26 mouse cellular contexts compared by ENCODE assay signal in the genomic region with DNA sequence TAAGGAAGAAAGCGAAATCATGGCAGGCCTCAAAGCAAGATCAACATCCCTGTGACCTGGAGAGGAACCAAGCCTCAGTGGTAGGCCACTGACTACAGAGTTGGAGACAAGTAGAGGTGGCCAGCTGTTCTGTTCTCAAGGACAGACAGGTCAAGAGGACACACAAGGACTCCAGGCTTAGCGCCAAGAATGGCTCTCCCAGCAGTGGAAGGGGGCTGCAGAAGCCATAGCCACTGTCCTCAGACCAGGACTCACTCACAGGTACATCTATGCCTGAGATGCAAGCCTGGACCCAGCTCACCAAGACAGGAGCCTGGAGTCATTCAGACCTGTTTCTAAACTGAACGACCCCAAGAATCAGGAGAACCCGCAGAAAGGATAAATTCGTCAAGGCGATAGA. TPM values are rescaled to one million over a fixed set of nuclear protein-coding genes. Genes with fewer than 3 reads are reported as not detected.
A peak's percentile ranks its signal among the peaks of the same experiment; 100 is the strongest.
DNase-seq lines count a peak whose midpoint lies in the region; ATAC-seq and TF ChIP-seq lines count a peak whose summit lies in the region.
"Had no signal": no experiment of that assay in that cellular context is flagged by ENCODE, and none has a peak within 500 bp of the region (broad histone marks: within the 10 kb centered on the region; RNA-seq: fewer than 3 reads in every experiment).

No protein-coding gene starts in this region.

- H3K9me3 ChIP-seq in kidney, embryonic 15.5 days (replicated peaks) = no peaks in the 10 kb centered on the region
- H3K9me3 ChIP-seq in midbrain, embryonic 11.5 days (ENCODE audit: control insufficient read depth, low read length) = no peaks in the 10 kb centered on the region
- H3K9me3 ChIP-seq: embryonic facial prominence, embryonic 10.5 days; embryonic facial prominence, embryonic 13.5 days; forebrain, embryonic 12.5 days; forebrain, embryonic 15.5 days; heart, embryonic 12.5 days; heart, embryonic 15.5 days had no signal

- H3K27ac ChIP-seq in kidney, embryonic 15.5 days = no peak overlapping the region
- no peak overlapping the region for H3K27ac ChIP-seq in midbrain, embryonic 11.5 days (ENCODE audit: low read depth, low read length)
- H3K27ac ChIP-seq: embryonic facial prominence, embryonic 10.5 days; embryonic facial prominence, embryonic 13.5 days; forebrain, embryonic 12.5 days; forebrain, embryonic 15.5 days; heart, embryonic 15.5 days; hindbrain, embryonic 14.5 days; hindbrain, postnatal 0 days had no signal

- H3K4me2 ChIP-seq in kidney, embryonic 15.5 days = no peak overlapping the region
- H3K4me2 ChIP-seq in midbrain, embryonic 11.5 days = no peak overlapping the region
- H3K4me2 ChIP-seq: embryonic facial prominence, embryonic 13.5 days; forebrain, embryonic 12.5 days; forebrain, embryonic 15.5 days; heart, embryonic 12.5 days; heart, embryonic 15.5 days; hindbrain, embryonic 14.5 days had no signal

- H3K4me3 ChIP-seq in kidney, embryonic 15.5 days (replicated peaks) = no peak overlapping the region
- H3K4me3 ChIP-seq in midbrain, embryonic 11.5 days (ENCODE audit: low read depth, low read length) = no peak overlapping the region
- H3K4me3 ChIP-seq: embryonic facial prominence, embryonic 10.5 days; embryonic facial prominence, embryonic 13.5 days; erythroblast, embryonic 14.5 days; forebrain, embryonic 12.5 days; forebrain, embryonic 15.5 days; heart, embryonic 12.5 days; heart, embryonic 15.5 days had no signal

- H3K9ac ChIP-seq in kidney, embryonic 15.5 days = no peak overlapping the region
- no peak overlapping the region for H3K9ac ChIP-seq in midbrain, embryonic 11.5 days (ENCODE audit: low read length)
- H3K9ac ChIP-seq: embryonic facial prominence, embryonic 13.5 days; forebrain, embryonic 12.5 days; forebrain, embryonic 15.5 days; heart, embryonic 12.5 days; heart, embryonic 15.5 days; hindbrain, embryonic 14.5 days had no signal

- no peak for TF ChIP-seq POLR2A in brain, embryonic 14.5 days (IDR thresholded peaks at IDR 0.05; ENCODE audit: borderline replicate concordance, extremely low read depth, insufficient read depth, insufficient read length, poor library complexity, severe bottlenecking)

- peak; percentile 16 to 25 for DNase-seq in cerebellum, postnatal 10 days
- no peak for DNase-seq in cerebellum, postnatal 4 days (ENCODE audit: low spot score in 2 of 2)
- peak; percentile 15 for DNase-seq in kidney, postnatal 10 days
- DNase-seq in brain, embryonic 14.5 days (ENCODE audit: low read depth) = peak; percentile 20
- DNase-seq in midbrain, embryonic 11.5 days (ENCODE audit: low spot score, missing footprints) = no peak
- DNase-seq: adrenal gland, adult 8-10 months; adrenal gland, postnatal 25 days; cerebellum, adult 18-20 months; cerebellum, adult 9-10 months; cerebellum, postnatal 25 days; embryo, embryonic 11 days; gastrocnemius, postnatal 25 days; heart, postnatal 10 days; heart, postnatal 36 days had no signal

- H3K4me1 ChIP-seq in kidney, embryonic 15.5 days = no peaks in the 10 kb centered on the region
- no peaks in the 10 kb centered on the region for H3K4me1 ChIP-seq in midbrain, embryonic 11.5 days (ENCODE audit: control insufficient read depth, insufficient read depth, low read length)
- H3K4me1 ChIP-seq: embryonic facial prominence, embryonic 10.5 days; embryonic facial prominence, embryonic 13.5 days; forebrain, embryonic 15.5 days had no signal

- WGBS in kidney, embryonic 15.5 days = 89% methylated on average over 6 of the region's 6 CpGs
- 96% methylated on average over 6 of the region's 6 CpGs for WGBS in midbrain, embryonic 11.5 days

- TF ChIP-seq CTCF in brain, embryonic 14.5 days (IDR thresholded peaks at IDR 0.05; ENCODE audit: borderline replicate concordance, extremely low read depth, insufficient read depth, insufficient read length) = no peak

- ATAC-seq in kidney, embryonic 15.5 days (replicated peaks; ENCODE audit: low FRiP score) = no peak
- no peak for ATAC-seq in midbrain, embryonic 11.5 days (ENCODE audit: low FRiP score)
- ATAC-seq: activated CD4-positive, CD25-positive, alpha-beta regulatory T cell, adult 4 months; forebrain, embryonic 15.5 days; hindbrain, postnatal 0 days; inflammation-experienced regulatory T-cells, adult 6 months had no signal

- H3K27me3 ChIP-seq in kidney, embryonic 15.5 days = no peaks in the 10 kb centered on the region
- no peaks in the 10 kb centered on the region for H3K27me3 ChIP-seq in midbrain, embryonic 11.5 days (ENCODE audit: control insufficient read depth, insufficient read depth, low read length)
- H3K27me3 ChIP-seq: embryonic facial prominence, embryonic 13.5 days; forebrain, embryonic 12.5 days; forebrain, embryonic 15.5 days; heart, embryonic 12.5 days; heart, embryonic 15.5 days had no signal

- peaks cover 8% of the 10 kb centered on the region; the same call in 1 of the 2 replicates for H3K36me3 ChIP-seq in kidney, embryonic 15.5 days
- 0 out of 2 replicates have a peak, but pooled peaks cover 2% of the 10 kb centered on the region for H3K36me3 ChIP-seq in midbrain, embryonic 11.5 days (ENCODE audit: control insufficient read depth, insufficient read depth, low read length)
- H3K36me3 ChIP-seq: forebrain, embryonic 15.5 days; heart, embryonic 12.5 days; heart, embryonic 15.5 days had no signal

RNA-seq across cellular contexts. Expression of gene Gpr88, which starts 28.4 kb away (rescaled TPM):
- polyA plus RNA-seq in kidney, embryonic 15.5 days (2015; fragmentation: Nextera tagmentation; extraction: Ambion mirVana) = 0.82 and 1.0 TPM in 2 replicates
- 7.9 and 10.2 TPM in 2 replicates for polyA plus RNA-seq in brain, embryonic 14.5 days (2012; rRNA removed)
- 0.05 TPM in 1 of 2 replicates, not detected in the other for polyA plus RNA-seq in midbrain, embryonic 11.5 days (2014; fragmentation: Nextera tagmentation; extraction: Ambion mirVana)
- polyA plus RNA-seq: activated CD4-positive, CD25-positive, alpha-beta regulatory T cell, adult 4 months; erythroblast, embryonic 14.5 days; heart, embryonic 12.5 days; inflammation-experienced regulatory T-cells, adult 6 months had no signal

Comparison
In these comparisons a context has a peak if more than half of its experiments do, and no peak if none do; other contexts are left out.
1. DNase-seq: peak in cerebellum, postnatal 10 days (2 of 2), kidney, postnatal 10 days (single experiment) and brain, embryonic 14.5 days (single experiment); none in cerebellum, postnatal 4 days (0 of 2) and midbrain, embryonic 11.5 days (single experiment).